Mouse (Mus musculus) adrenal gland, adult (tissue): ENCODE measurements around the gene Tpst2.

Source experiments
- DNase-seq, 2 experiments: peaks; one replicate each; pipeline ENCODE4 v3.0.0; 2022 to 2023; ENCODE audit warnings: low spot score in 1 of 2; ENCODE audit not compliant: inconsistent age in 2 of 2

Tpst2 gene

GRCm38 (mm10) chr5:112276267-112276873 lies at the start of gene Tpst2:
Gene Tpst2 (plus strand): TSS chr5:112276691.
- DNase-seq, result peak; percentile 100

GRCm38 (mm10) chr5:112227354-112227753 lies 49.1 kb upstream of the Tpst2 start:
- no peak for DNase-seq

- no peak for DNase-seq
These were observed 48.6 kb upstream of the Tpst2 start for GRCm38 (mm10) chr5:112227898-112228239.

DNA sequence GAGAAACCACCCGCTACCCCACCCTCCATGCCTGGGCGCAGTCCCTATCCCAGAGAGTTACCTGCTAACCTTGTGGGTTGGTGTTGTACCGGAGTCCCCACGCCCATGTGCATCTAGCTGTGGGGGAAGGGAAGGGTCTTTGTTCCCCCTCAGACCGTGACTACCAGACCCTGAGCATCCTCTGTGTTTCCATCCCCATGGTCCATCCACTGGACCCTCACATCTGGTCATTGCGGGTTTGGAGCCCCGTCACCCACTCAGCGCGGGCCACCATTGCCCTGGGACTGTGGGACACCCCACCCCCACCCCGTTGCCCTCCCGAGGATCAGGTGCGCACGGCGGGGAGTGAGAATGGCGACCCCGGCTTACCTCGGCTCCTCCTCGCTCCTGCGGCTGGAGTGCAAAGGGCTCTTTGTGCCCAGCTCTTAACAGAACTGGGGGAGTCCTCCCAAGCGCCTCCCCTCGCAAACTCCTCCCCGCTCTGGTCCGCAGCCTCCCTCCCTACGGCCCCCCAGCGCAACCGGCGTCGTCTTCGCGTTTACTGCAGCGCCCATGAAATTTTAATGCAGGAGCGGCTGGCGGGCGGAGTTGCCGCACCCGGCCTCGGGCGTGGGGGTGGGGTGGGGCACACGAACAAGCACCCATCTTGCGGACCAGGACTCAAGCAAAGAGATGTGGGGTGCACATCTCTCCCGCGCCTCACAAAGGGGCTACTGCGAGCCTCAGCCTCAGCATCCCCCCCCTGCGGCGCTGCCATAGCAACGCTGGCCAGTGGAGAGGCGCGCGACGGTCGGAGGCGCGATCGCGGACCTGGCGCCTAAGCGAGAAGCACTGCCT lies 48.0 kb upstream of the Tpst2 start:
- no peak for DNase-seq

- no peak for DNase-seq
These were observed 40.7 kb upstream of the Tpst2 start for GRCm38 (mm10) chr5:112235806-112236205.

GRCm38 (mm10) chr5:112236631-112237030 lies 39.9 kb upstream of the Tpst2 start:
- DNase-seq, result no peak

- DNase-seq, result peak in 1 of 2 experiments; percentile 39
These were observed 39.1 kb upstream of the Tpst2 start for GRCm38 (mm10) chr5:112237439-112237838.

GRCm38 (mm10) chr5:112237866-112238570 lies 38.5 kb upstream of the Tpst2 start:
- no peak for DNase-seq

DNA sequence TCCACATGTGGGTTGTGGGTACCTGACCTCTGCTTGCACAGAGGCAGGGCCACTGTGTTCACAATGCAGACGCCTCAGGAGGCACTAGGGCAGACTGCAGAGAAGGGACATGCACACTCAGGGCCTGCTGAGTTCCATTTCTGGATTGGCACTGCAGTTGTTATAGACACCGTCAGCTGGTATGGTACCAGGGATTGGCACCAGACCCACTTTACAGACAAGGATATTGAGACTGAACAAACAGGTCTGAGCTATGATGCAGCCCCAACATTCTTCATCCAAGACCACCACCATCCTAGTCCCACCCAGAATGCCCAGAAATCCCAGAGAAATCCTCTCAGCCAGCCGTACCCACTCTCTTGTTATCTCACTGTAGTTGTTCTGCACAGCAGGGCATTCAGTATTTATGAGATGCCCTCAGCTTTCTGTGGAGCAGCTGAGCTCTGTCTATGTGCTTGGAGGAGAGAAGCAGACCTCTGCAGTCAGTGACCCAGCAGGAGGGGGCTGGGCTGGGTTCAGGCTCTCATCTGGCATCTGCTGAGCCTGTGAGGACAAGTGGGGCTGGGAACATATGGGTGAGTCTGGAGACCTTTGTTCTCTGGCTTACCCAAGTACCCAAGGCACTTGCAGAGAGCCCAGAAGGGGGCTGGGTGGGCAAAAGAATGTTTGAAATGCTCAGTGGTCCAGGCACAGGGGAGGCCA lies 37.6 kb upstream of the Tpst2 start:
- DNase-seq, result no peak

DNA sequence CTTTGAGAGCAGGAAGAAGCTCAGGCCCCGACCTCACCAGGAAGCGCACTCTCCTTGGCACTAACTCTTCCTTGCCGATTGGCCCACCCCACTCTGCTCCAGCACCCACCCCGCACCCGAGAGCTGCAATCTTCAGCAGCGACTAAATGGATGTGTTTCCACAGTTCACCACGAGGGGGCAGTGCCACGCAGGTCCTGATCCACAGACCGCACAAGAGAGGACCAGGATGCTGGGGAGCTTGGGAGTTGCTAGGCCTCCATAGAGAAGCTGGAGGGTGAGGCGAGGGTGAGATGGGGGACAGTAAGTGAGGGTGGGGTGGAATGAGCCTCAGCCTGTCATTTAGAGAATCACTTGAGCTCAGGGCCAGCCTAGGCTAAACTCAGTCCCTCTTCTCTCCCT lies 35.7 kb upstream of the Tpst2 start:
- DNase-seq, result peak; percentile 87 to 97

DNA sequence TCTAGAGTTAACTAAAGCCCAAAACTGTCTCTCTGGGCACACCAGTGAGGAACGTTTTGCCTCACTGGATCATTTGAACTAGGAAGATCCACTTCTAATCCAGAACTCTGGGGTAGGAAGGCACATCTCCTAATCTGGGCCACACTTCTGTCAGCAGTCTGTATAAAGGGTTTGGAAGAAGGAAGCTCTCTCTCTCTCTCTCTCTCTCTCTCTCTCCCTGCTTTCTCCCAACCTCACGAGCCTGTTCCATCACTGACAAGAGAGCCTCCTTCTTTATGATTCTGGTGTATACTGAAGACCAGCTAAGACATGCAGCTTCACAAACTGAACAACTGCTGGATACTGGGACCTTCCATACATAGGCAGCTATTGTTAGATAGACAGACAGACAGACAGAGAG lies 34.6 kb upstream of the Tpst2 start:
- no peak for DNase-seq

- peak; percentile 68 to 84 for DNase-seq
These were observed 34.1 kb upstream of the Tpst2 start for GRCm38 (mm10) chr5:112242361-112242778.

GRCm38 (mm10) chr5:112243041-112243440 lies 33.5 kb upstream of the Tpst2 start:
- peak; percentile 45 to 60 for DNase-seq

DNA sequence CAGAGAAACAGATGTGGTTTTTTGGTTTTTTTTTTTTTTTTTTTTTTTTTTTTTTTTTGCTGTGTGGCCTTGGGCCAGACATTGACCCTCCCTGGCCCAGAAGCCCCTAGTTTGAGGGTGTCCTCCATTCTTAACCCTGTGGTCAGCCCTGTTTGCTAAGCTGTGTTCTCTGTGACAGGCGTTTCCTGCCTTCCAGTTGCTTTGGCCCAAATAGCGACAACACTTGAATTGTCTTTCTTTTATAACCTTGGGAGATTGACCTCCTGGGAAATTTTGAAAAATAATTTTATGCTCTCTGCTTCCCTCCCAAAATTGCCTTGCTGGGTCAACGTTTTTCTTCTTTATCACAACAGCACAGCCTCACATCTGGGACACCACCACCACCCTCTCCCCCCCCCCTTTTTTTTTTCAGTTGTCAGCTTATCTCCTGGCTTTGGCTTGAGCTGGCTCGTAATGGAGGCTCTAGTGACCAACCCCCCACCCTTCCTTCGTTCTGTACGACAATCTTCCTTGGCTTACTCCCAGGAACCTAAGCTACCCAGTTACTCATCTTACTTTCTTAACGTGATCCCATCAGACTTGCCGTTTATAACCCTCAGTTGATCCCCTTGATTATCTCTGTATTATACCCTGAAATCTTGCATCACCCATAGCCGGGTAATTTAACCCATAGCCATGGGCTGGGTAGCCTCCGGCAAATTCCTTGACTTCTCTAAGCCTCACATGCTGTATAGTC lies 32.8 kb upstream of the Tpst2 start:
- DNase-seq, result peak in 1 of 2 experiments; percentile 71

DNA sequence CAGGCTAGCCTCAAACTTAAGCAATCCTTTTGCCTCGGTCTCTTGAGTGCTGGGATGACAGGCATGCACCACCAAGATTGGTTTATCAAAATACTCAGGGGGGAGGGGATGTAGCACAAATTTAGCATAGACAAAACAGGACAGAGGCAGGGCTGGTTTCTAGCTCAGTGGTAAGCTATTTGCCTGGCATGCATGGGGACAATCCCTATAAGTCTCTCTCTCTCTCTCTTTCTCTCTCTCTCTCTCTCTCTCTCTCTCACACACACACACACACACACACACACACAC lies 32.3 kb upstream of the Tpst2 start:
- no peak for DNase-seq

- DNase-seq, result no peak
These were observed 31.4 kb upstream of the Tpst2 start for GRCm38 (mm10) chr5:112244890-112245615.

- peak in 1 of 2 experiments; percentile 22 for DNase-seq
These were observed 29.1 kb upstream of the Tpst2 start for GRCm38 (mm10) chr5:112247399-112247798.

GRCm38 (mm10) chr5:112249106-112249505 lies 27.4 kb upstream of the Tpst2 start:
- DNase-seq, result peak; percentile 83 to 91

- DNase-seq, result peak; percentile 77 to 88
These were observed 24.1 kb upstream of the Tpst2 start, which contains the start of gene Cryba4 for GRCm38 (mm10) chr5:112252400-112252799. Gene Cryba4 (minus strand): TSS chr5:112252518.

- peak; percentile 79 to 89 for DNase-seq
These were observed 23.3 kb upstream of the Tpst2 start for GRCm38 (mm10) chr5:112253169-112253568.
